Mouse (Mus musculus) lung, postnatal 25 days (tissue): ENCODE data around the gene Derl2.

ENCODE experiments used
- DNase-seq: peaks from one replicate; pipeline ENCODE4 v3.0.0; 2022; ENCODE audit warnings: low spot score

Gene Derl2

DNA sequence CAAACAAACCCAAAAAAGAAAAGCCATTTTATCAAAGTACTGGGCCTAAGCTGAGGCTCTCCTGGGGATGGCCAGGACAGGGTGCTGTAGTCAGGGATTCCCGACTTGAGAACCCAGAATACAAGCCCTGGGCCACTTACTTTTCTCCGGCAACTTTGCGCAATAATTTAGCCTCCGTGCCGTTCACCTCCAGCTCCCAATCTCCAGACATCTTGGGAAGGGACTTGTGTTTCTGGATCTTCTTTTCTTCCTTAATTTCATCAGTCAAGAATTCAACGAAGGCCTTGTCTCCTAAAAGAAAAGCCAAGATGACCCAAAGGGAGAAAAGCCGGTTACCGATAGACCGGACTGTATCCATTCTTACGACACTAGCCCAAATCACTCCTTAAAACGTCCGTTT, 37.6 kb downstream of the Derl2 start:
- DNase-seq: no peak

DNA sequence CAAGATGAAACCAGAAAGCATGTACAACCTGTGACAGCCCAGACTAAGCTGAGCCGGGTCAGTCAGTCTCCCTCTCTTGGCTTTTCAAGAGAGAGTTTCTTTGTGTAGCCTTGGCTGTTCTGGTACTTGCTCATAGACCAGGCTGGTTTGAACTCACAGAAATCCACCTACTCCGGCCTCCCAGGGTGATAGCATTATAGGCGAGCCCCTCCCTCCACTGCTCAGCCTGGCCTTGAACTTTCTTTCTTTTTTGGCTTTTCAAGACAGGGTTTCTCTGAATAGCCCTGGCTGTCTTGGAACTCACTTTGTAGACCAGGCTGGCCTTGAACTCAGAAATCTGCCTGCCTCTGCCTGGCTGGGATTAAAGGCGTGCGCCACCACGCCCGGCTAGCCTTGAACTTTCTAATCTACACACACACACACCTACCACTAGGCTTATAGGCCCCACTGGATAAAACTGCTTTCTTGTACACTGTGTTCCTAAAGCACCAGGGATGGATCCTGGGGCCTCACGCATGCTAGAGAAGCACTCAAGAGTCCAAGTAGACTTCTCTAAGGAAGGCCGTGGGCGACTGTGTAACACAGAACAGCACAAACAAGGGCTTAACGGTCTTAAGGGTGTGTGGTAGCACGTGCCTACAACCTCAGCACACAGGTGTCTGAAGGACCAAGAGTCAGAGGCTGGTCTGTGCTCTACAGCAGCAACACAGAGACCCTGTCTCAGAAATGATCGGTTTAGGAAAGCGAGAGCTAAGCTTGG, 38.7 kb downstream of the Derl2 start:
- no peak for DNase-seq

- no peak for DNase-seq
These were observed 39.4 kb downstream of the Derl2 start for GRCm38 (mm10) chr11:70980232-70980631.

DNA sequence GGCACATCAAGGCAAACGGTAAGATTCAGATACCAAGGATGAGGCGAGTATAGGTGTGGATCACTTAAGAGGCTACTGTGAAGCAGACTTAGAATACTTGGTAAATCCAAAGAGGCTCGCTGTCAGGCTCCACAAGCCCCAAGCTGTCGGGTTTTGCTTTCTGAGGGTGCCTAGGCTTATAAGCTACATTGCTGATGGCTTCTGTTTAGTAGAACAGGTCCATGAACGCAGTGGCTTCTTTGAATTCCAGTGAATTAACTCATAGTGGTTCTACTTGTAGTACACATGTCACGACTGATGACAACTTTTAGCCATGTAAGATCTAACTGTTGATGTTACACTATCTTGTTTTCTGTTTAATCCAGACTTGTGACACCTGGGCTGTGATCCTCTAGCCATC, 42.3 kb downstream of the Derl2 start:
- no peak for DNase-seq

GRCm38 (mm10) chr11:70975193-70975592, 44.4 kb downstream of the Derl2 start:
- DNase-seq: no peak

DNA sequence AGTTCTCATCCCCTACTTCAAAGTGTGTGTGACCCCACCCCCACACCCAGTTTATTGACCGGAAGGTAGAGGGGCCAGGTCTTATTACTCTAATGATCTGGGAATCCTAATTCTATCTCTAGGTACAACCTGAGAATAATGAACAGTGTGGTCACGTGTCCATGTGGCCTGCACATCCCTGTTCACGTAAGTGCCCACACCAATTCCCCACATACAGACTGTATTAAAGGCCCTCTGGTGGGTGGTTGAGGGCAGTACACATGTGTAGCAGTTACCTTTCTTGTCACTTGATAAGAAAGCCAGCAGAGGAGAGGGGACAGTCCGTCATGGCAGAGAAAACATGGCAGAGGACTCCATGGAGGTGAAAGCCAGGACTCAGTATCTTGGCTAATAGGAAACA, 45.7 kb downstream of the Derl2 start:
- no peak for DNase-seq

GRCm38 (mm10) chr11:70972586-70972985, 47.1 kb downstream of the Derl2 start:
- no peak for DNase-seq

- DNase-seq: peak; percentile 58
These were observed 48.8 kb downstream of the Derl2 start for GRCm38 (mm10) chr11:70970560-70971540.

- peak; percentile 96 for DNase-seq
These were observed 49.7 kb downstream of the Derl2 start, which contains the start of the genes Nup88 and Rpain for GRCm38 (mm10) chr11:70969821-70970559. Gene Nup88 (minus strand): TSS chr11:70969973. Gene Rpain (plus strand): TSS chr11:70970213.

DNA sequence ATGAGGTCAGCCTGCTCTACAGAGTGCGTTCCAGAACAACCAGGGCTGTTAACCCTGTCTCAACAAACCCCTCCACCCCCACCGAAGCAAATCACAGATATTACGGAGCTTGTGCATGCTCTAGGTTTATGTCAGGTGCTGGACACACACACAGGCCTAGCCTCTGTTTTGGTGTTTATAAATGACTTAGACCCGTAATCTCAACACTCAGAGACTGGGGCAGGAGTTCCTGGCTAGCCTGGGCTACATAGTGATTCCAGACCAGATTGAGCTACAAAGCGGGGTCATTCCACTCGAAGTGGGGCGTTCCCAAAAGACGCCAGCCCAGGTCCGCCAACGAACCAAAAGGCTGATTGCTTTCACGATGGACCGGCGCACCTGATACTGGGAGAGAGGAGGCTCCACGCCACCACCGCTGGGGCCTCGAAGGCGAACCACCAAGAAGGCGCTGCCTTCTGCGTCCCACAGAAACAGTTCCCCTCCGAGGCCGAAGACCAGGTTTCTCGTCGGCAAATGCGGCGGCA, 50.3 kb downstream of the Derl2 start:
- DNase-seq: no peak

DNA sequence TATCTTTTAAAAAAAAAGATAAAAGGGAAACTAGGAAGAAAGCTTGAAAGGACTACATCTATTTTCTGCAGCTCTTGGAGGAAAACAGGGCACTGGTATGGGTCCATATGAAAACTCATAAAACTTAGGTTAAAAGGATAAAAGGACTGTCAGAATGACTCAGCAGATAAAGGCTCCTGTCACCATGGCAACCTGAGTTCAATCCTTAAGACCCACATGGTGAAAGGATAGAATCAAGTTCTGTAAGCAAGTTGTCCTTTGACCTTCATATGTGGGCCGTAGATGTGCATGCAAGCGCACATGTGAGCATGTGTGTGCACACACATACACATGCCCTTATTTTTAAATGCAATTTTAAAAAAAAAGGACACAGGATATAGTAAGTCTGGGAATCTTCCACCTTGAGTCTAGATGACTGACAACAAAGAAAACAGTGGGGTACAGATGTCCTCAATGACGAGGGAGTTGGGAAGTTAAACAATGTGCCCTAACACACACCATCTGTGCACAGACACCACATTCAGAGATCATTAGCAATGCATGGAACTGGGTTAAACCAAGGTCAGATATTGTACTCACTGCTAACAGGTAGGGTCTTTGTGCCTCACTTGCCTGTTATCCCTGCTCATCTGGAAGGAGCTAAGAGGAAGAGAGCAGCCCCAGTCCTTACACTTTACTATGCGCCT, 55.3 kb downstream of the Derl2 start:
- DNase-seq: no peak

DNA sequence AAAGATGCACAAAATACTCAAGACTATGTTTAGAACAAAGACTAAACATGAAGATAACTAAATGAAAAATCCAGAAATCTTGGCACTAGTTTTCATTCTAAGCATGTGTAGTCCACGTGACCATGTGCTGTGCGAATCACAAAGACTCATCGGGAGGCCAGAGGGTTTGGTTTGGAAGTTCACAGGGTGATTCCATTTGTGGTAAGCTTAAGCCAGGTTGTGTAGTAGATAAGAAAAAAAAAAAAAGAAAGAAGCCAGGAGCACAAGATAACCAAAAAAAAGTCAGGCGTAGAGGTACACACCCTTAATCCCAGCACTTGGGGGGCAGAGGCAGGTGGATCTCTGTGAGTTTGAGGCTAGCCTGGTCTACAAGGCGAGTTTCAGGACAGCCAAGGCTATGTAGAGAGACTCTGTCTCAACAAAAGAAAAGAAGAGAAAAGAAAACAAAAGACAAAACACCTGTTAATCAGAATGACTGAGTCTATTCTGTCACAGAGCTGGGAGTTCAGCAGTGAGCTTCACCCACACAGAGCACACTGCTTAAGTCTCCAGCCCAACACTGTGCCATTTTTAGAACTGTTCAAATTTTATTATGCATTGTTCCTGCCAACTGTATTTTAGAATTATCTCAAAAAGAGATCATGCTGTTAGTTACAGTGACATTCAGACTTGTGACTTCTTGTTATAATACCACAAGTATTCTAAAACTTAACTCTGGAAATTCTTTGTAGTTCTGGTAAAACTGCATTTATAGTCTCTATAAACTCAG, 58.7 kb downstream of the Derl2 start:
- no peak for DNase-seq
